Mouse (Mus musculus) stomach, postnatal 0 days (tissue): ENCODE results near the gene Fmn2.

Source experiments
- CTCF ChIP-seq: IDR thresholded peaks from 2 replicates; pipeline ENCODE4 v1.5.1; 2016; ENCODE audit warnings: antibody characterized with exemption, low read depth, mild to moderate bottlenecking, moderate library complexity
- EP300 ChIP-seq: optimal IDR thresholded peaks from 2 replicates; pipeline ENCODE3; 2016; ENCODE audit warnings: antibody characterized with exemption

GRCm38 (mm10) chr1:174788617-174789016 lies 287.0 kb downstream of the Fmn2 start:
- TF ChIP-seq CTCF (no peak), EP300 (no peak)
